Mouse (Mus musculus) heart, embryonic 12.5 days (tissue): Measurements from ENCODE around the gene Macc1. TPM values are rescaled to one million over a fixed set of nuclear protein-coding genes. Genes with fewer than 3 reads are reported as not detected.
"Not testable (repeated sequence)": the region's sequence is repeated elsewhere in the genome, so short reads cannot be mapped to it uniquely, and the experiment has no call there.

ENCODE experiments used
- ATAC-seq: fragments of 200-750 bp; cut with Nextera tagmentation; 2 replicates; pipeline ENCODE4 v1.8.0; 2017; ENCODE audit warnings: moderate TSS enrichment, moderate library complexity; ENCODE audit not compliant: insufficient number of reproducible peaks, low FRiP score
- H3K27ac ChIP-seq: fragments of 300-500 bp; sonication (generic); 2 replicates; pipeline ENCODE4 v1.5.1; 2016; ENCODE audit warnings: mild to moderate bottlenecking, moderate library complexity; ENCODE audit not compliant: poor library complexity, severe bottlenecking
- H3K27me3 ChIP-seq: fragments of 300-500 bp; sonication (generic); replicated peaks from 2 replicates; pipeline ENCODE4 v1.6.1; 2016; ENCODE audit warnings: mild to moderate bottlenecking, moderate library complexity
- H3K36me3 ChIP-seq: fragments of 300-500 bp; sonication (generic); 2 replicates; pipeline ENCODE4 v1.6.1; 2016; ENCODE audit warnings: mild to moderate bottlenecking, moderate library complexity
- H3K4me1 ChIP-seq: fragments of 300-500 bp; sonication (generic); replicated peaks from 2 replicates; pipeline ENCODE4 v1.6.1; 2016; ENCODE audit warnings: mild to moderate bottlenecking
- H3K4me2 ChIP-seq: fragments of 300-500 bp; sonication (generic); 2 replicates; pipeline ENCODE4 v1.6.1; 2016; ENCODE audit warnings: mild to moderate bottlenecking, moderate library complexity
- H3K4me3 ChIP-seq: fragments of 300-500 bp; sonication (generic); 2 replicates; pipeline ENCODE4 v1.5.1; 2016; ENCODE audit warnings: mild to moderate bottlenecking
- H3K9ac ChIP-seq: fragments of 300-500 bp; sonication (generic); 2 replicates; pipeline ENCODE4 v1.6.1; 2016; ENCODE audit warnings: mild to moderate bottlenecking, moderate library complexity
- H3K9me3 ChIP-seq: fragments of 300-500 bp; sonication (generic); replicated peaks from 2 replicates; pipeline ENCODE4 v1.6.1; 2016; ENCODE audit warnings: mild to moderate bottlenecking, moderate library complexity
- WGBS: fragments of 180-500 bp; shearing (Covaris S2); methylation state at CpG from one replicate; pipeline ENCODE4 v1.1.7; 2016; 5-methylcytosine and 5-hydroxymethylcytosine counted together
- polyA plus RNA-seq: library from polyadenylated mRNA; unstranded; fragments of >200 nt; fragmentation: Nextera tagmentation; extraction: Ambion mirVana; gene quantifications from 2 replicates; pipeline ENCODE4 v1.2.1, GENCODE M21; 2016

Macc1 gene
- polyA plus RNA-seq, 1 experiment from 2014 or later: 0.09 TPM

GRCm38 (mm10) chr12:119330644-119331043 is 16.6 kb downstream of the Macc1 start:
- no peak overlapping the region for H3K4me3 ChIP-seq
- 71% methylated on average over 4 of the region's 4 CpGs for WGBS

GRCm38 (mm10) chr12:119333376-119333775 is 19.3 kb downstream of the Macc1 start:
- Histone ChIP-seq H3K4me3 (no peak overlapping the region), H3K27me3 (no peaks in the 10 kb centered on the region), H3K4me1 (peaks cover 7% of the 10 kb centered on the region; the same call in 1 of the 2 replicates), H3K27ac (peak overlapping the region; percentile 62; the same call in 1 of the 2 replicates), H3K4me2 (no peak overlapping the region), H3K9me3 (no peaks in the 10 kb centered on the region), H3K36me3 (no peaks in the 10 kb centered on the region), H3K9ac (no peak overlapping the region)
- no peak for ATAC-seq

More at GRCm38 (mm10) chr12:119330644-119331043, 16.6 kb downstream of the Macc1 start:
- peaks cover 7% of the 10 kb centered on the region; the same call in 1 of the 2 replicates for H3K4me1 ChIP-seq
- no peak overlapping the region for H3K9ac ChIP-seq
- H3K9me3 ChIP-seq: no peaks in the 10 kb centered on the region
- H3K27ac ChIP-seq: no peak overlapping the region
- no peak for ATAC-seq
- H3K27me3 ChIP-seq: no peaks in the 10 kb centered on the region
- H3K36me3 ChIP-seq: no peaks in the 10 kb centered on the region
- no peak overlapping the region for H3K4me2 ChIP-seq

GRCm38 (mm10) chr12:119352579-119352978 is 38.5 kb downstream of the Macc1 start:
- H3K27ac ChIP-seq, H3K27me3 ChIP-seq, H3K4me1 ChIP-seq, ATAC-seq, H3K9ac ChIP-seq, H3K9me3 ChIP-seq, H3K36me3 ChIP-seq: not testable (repeated sequence)
- peak overlapping the region; percentile 47 for H3K4me2 ChIP-seq
- H3K4me3 ChIP-seq: 0 out of 2 replicates have a peak overlapping the region, but pooled peaks have one; percentile 19
- WGBS: 27% methylated on average over 16 of the region's 16 CpGs

GRCm38 (mm10) chr12:119357418-119358241 is 43.6 kb downstream of the Macc1 start:
- Histone ChIP-seq H3K27me3 (no peaks in the 10 kb centered on the region), H3K36me3 (no peaks in the 10 kb centered on the region), H3K4me1 (no peaks in the 10 kb centered on the region), H3K27ac (no peak overlapping the region), H3K4me3 (no peak overlapping the region), H3K9me3 (no peaks in the 10 kb centered on the region), H3K4me2 (no peak overlapping the region), H3K9ac (no peak overlapping the region)
- ATAC-seq: no peak
- 66% methylated on average over 7 of the region's 7 CpGs for WGBS

- Histone ChIP-seq H3K4me1 (no peaks in the 10 kb centered on the region), H3K27me3 (no peaks in the 10 kb centered on the region), H3K4me3 (no peak overlapping the region), H3K4me2 (no peak overlapping the region), H3K9ac (no peak overlapping the region), H3K36me3 (no peaks in the 10 kb centered on the region), H3K9me3 (no peaks in the 10 kb centered on the region), H3K27ac (no peak overlapping the region)
- no peak for ATAC-seq
- 79% methylated on average over 1 of the region's 1 CpGs for WGBS
Observed at GRCm38 (mm10) chr12:119358242-119358515, 44.1 kb downstream of the Macc1 start.

- Histone ChIP-seq H3K36me3 (no peaks in the 10 kb centered on the region), H3K4me3 (no peak overlapping the region), H3K9ac (no peak overlapping the region), H3K4me2 (no peak overlapping the region), H3K4me1 (no peaks in the 10 kb centered on the region), H3K27ac (no peak overlapping the region), H3K9me3 (no peaks in the 10 kb centered on the region), H3K27me3 (no peaks in the 10 kb centered on the region)
- ATAC-seq: no peak
- WGBS: 72% methylated on average over 1 of the region's 1 CpGs
Observed at GRCm38 (mm10) chr12:119365041-119365440, 51.0 kb downstream of the Macc1 start.

GRCm38 (mm10) chr12:119369832-119370231 is 55.8 kb downstream of the Macc1 start:
- Histone ChIP-seq H3K9me3 (no peaks in the 10 kb centered on the region), H3K4me3 (no peak overlapping the region), H3K27ac (no peak overlapping the region), H3K27me3 (no peaks in the 10 kb centered on the region), H3K9ac (no peak overlapping the region), H3K4me2 (no peak overlapping the region), H3K36me3 (no peaks in the 10 kb centered on the region), H3K4me1 (no peaks in the 10 kb centered on the region)
- WGBS: 65% methylated on average over 4 of the region's 4 CpGs
- ATAC-seq: no peak

- Histone ChIP-seq H3K4me2 (no peak overlapping the region), H3K4me1 (0 out of 2 replicates have a peak, but pooled peaks cover 3% of the 10 kb centered on the region), H3K9ac (no peak overlapping the region), H3K36me3 (no peaks in the 10 kb centered on the region), H3K27me3 (no peaks in the 10 kb centered on the region), H3K4me3 (no peak overlapping the region), H3K9me3 (no peaks in the 10 kb centered on the region), H3K27ac (no peak overlapping the region)
- ATAC-seq: no peak
- 70% methylated on average over 4 of the region's 4 CpGs for WGBS
Observed at GRCm38 (mm10) chr12:119372359-119372758, 58.3 kb downstream of the Macc1 start.

GRCm38 (mm10) chr12:119376879-119377278 is 62.8 kb downstream of the Macc1 start:
- ATAC-seq: peak; percentile 51; the same call in 1 of the 2 replicates

GRCm38 (mm10) chr12:119381839-119382238 is 67.8 kb downstream of the Macc1 start:
- Histone ChIP-seq H3K4me2 (no peak overlapping the region), H3K9ac (no peak overlapping the region), H3K4me3 (no peak overlapping the region), H3K27me3 (no peaks in the 10 kb centered on the region), H3K4me1 (0 out of 2 replicates have a peak, but pooled peaks cover 2% of the 10 kb centered on the region), H3K27ac (no peak overlapping the region), H3K36me3 (no peaks in the 10 kb centered on the region), H3K9me3 (no peaks in the 10 kb centered on the region)
- WGBS: 80% methylated on average over 1 of the region's 1 CpGs
- no peak for ATAC-seq

More at GRCm38 (mm10) chr12:119376879-119377278, 62.8 kb downstream of the Macc1 start:
- peak overlapping the region; percentile 43; the same call in 1 of the 2 replicates for H3K27ac ChIP-seq
- H3K4me2 ChIP-seq: no peak overlapping the region
- H3K9me3 ChIP-seq: no peaks in the 10 kb centered on the region
- H3K27me3 ChIP-seq: no peaks in the 10 kb centered on the region
- no peak overlapping the region for H3K9ac ChIP-seq
- 0 out of 2 replicates have a peak, but pooled peaks cover 3% of the 10 kb centered on the region for H3K4me1 ChIP-seq
- H3K36me3 ChIP-seq: no peaks in the 10 kb centered on the region
- H3K4me3 ChIP-seq: no peak overlapping the region

GRCm38 (mm10) chr12:119386243-119386642 is 72.2 kb downstream of the Macc1 start:
- Histone ChIP-seq H3K9me3 (no peaks in the 10 kb centered on the region), H3K9ac (no peak overlapping the region), H3K4me3 (no peak overlapping the region), H3K4me2 (no peak overlapping the region), H3K4me1 (peaks cover 3% of the 10 kb centered on the region; the same call in 1 of the 2 replicates), H3K36me3 (no peaks in the 10 kb centered on the region), H3K27me3 (no peaks in the 10 kb centered on the region), H3K27ac (no peak overlapping the region)
- ATAC-seq: no peak

- H3K27ac ChIP-seq: no peak overlapping the region
Observed at GRCm38 (mm10) chr12:119386650-119387049, 72.6 kb downstream of the Macc1 start.

More at GRCm38 (mm10) chr12:119386650-119387049, 72.6 kb downstream of the Macc1 start:
- H3K36me3 ChIP-seq: no peaks in the 10 kb centered on the region
- H3K4me3 ChIP-seq: no peak overlapping the region
- ATAC-seq: no peak
- peaks cover 3% of the 10 kb centered on the region; the same call in 1 of the 2 replicates for H3K4me1 ChIP-seq
- H3K9me3 ChIP-seq: no peaks in the 10 kb centered on the region
- no peaks in the 10 kb centered on the region for H3K27me3 ChIP-seq
- 39% methylated on average over 2 of the region's 2 CpGs for WGBS
- H3K9ac ChIP-seq: no peak overlapping the region
- no peak overlapping the region for H3K4me2 ChIP-seq
